Mouse (Mus musculus) liver, postnatal 0 days (tissue): ENCODE results near the gene Tspan18. TPM values are rescaled to one million over a fixed set of nuclear protein-coding genes. Genes with fewer than 3 reads are reported as not detected.

Experiments
- ATAC-seq: fragments of 200-750 bp; cut with Nextera tagmentation; 2 replicates; pipeline ENCODE4 v1.8.0; 2017; ENCODE audit warnings: mild to moderate bottlenecking, moderate library complexity
- DNase-seq: peaks from one replicate; pipeline ENCODE4 v3.0.0-alpha.2; 2016
- H3K27ac ChIP-seq: fragments of 300-500 bp; sonication (generic); 2 replicates; pipeline ENCODE4 v1.5.1; 2014; ENCODE audit warnings: antibody characterized with exemption, moderate library complexity, mild to moderate bottlenecking, low read depth
- H3K27me3 ChIP-seq: fragments of 300-500 bp; sonication (generic); 2 replicates; pipeline ENCODE4 v1.6.1; 2014; ENCODE audit warnings: low read length, control low read depth, mixed read lengths; ENCODE audit not compliant: insufficient read depth
- H3K36me3 ChIP-seq: fragments of 300-500 bp; sonication (generic); replicated peaks from 2 replicates; pipeline ENCODE4 v1.6.1; 2014; ENCODE audit warnings: mild to moderate bottlenecking, control low read depth, low read length, moderate library complexity, mixed read lengths; ENCODE audit not compliant: insufficient read depth
- H3K4me1 ChIP-seq: fragments of 300-500 bp; sonication (generic); 2 replicates; pipeline ENCODE4 v1.6.1; 2014; ENCODE audit warnings: antibody characterized with exemption, mild to moderate bottlenecking, control low read depth; ENCODE audit not compliant: insufficient read depth
- H3K4me2 ChIP-seq: fragments of 300-500 bp; sonication (generic); 2 replicates; pipeline ENCODE4 v1.6.1; 2014; ENCODE audit warnings: low read depth, mild to moderate bottlenecking, low read length, moderate library complexity, mixed read lengths
- H3K4me3 ChIP-seq: fragments of 300-500 bp; sonication (generic); 2 replicates; pipeline ENCODE4 v1.5.1; 2014; ENCODE audit warnings: low read depth, low read length
- H3K9ac ChIP-seq: fragments of 300-500 bp; sonication (generic); replicated peaks from 2 replicates; pipeline ENCODE4 v1.6.1; 2014; ENCODE audit warnings: mild to moderate bottlenecking, moderate library complexity
- H3K9me3 ChIP-seq: fragments of 300-500 bp; sonication (generic); 2 replicates; pipeline ENCODE4 v1.6.1; 2016; ENCODE audit warnings: mild to moderate bottlenecking, control low read depth, low read length, mixed read lengths
- CTCF ChIP-seq: sonication (generic); IDR thresholded peaks from 2 replicates; pipeline ENCODE4 v1.5.1; 2016; ENCODE audit warnings: antibody characterized with exemption, low read depth
- EP300 ChIP-seq: IDR thresholded peaks from 2 replicates; pipeline ENCODE4 v1.6.1; 2016; ENCODE audit warnings: antibody characterized with exemption, low read depth, mild to moderate bottlenecking
- WGBS: fragments of 180-500 bp; shearing (Covaris S2); extraction: QIAGEN DNeasy Blood & Tissue Kit; methylation state at CpG from one replicate; pipeline ENCODE4 v1.1.7; 2014; ENCODE audit not compliant: insufficient replicate concordance; 5-methylcytosine and 5-hydroxymethylcytosine counted together
- polyA plus RNA-seq: library from polyadenylated mRNA; unstranded; fragments of >200 nt; fragmentation: Nextera tagmentation; extraction: Ambion mirVana; gene quantifications from 2 replicates; pipeline ENCODE4 v1.2.1, GENCODE M21; 2015

Tspan18 gene
- polyA plus RNA-seq, 1 experiment from 2014 or later, result 2.6 TPM

GRCm38 (mm10) chr2:93320267-93320666, 14.0 kb downstream of the Tspan18 start:
- no peak overlapping the region for H3K4me3 ChIP-seq
- H3K4me2 ChIP-seq, result no peak overlapping the region
- H3K4me1 ChIP-seq, result no peaks in the 10 kb centered on the region
- no peaks in the 10 kb centered on the region for H3K27me3 ChIP-seq
- H3K9ac ChIP-seq, result no peak overlapping the region
- 76% methylated on average over 5 of the region's 5 CpGs for WGBS
- ATAC-seq (no peak), DNase-seq (no peak)
- no peaks in the 10 kb centered on the region for H3K36me3 ChIP-seq
- H3K9me3 ChIP-seq, result no peaks in the 10 kb centered on the region
- no peak overlapping the region for H3K27ac ChIP-seq
- TF ChIP-seq CTCF, result no peak
- TF ChIP-seq EP300, result no peak

DNA sequence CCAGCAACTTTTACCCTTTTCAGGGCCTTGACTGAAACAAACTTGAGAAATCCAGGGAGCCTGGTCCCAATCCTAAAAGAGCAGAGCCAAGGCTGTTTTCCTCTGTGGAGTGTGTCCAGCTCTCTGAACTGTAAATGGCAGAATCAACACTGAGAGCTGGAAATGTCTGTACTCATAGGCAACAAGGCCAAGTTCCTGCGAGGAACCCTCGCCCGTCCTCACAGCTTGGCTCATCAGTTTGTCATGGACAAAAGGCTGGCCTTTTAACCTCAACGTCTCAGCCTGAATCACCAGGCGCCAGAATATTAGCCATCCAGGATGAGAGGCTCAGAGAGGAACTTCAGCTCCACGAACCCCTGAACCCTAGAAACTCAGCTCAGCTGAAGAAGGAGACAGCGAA, 14.7 kb downstream of the Tspan18 start:
- no peak overlapping the region for H3K9ac ChIP-seq
- H3K27ac ChIP-seq, result no peak overlapping the region
- H3K4me2 ChIP-seq, result no peak overlapping the region
- ATAC-seq (no peak), DNase-seq (no peak)
- H3K4me1 ChIP-seq, result no peaks in the 10 kb centered on the region
- H3K27me3 ChIP-seq, result no peaks in the 10 kb centered on the region
- WGBS, result 62% methylated on average over 7 of the region's 7 CpGs
- no peaks in the 10 kb centered on the region for H3K9me3 ChIP-seq
- TF ChIP-seq CTCF, result no peak
- no peak overlapping the region for H3K4me3 ChIP-seq
- no peaks in the 10 kb centered on the region for H3K36me3 ChIP-seq

GRCm38 (mm10) chr2:93318781-93319349, 15.4 kb downstream of the Tspan18 start:
- DNase-seq (no peak), ATAC-seq (no peak)
- H3K27ac ChIP-seq, result no peak overlapping the region
- no peak for TF ChIP-seq EP300
- no peak for TF ChIP-seq CTCF
- no peak overlapping the region for H3K9ac ChIP-seq
- no peak overlapping the region for H3K4me2 ChIP-seq
- no peak overlapping the region for H3K4me3 ChIP-seq
- H3K27me3 ChIP-seq, result no peaks in the 10 kb centered on the region
- WGBS, result 83% methylated on average over 21 of the region's 21 CpGs
- H3K4me1 ChIP-seq, result no peaks in the 10 kb centered on the region
- no peaks in the 10 kb centered on the region for H3K36me3 ChIP-seq
- H3K9me3 ChIP-seq, result no peaks in the 10 kb centered on the region

DNA sequence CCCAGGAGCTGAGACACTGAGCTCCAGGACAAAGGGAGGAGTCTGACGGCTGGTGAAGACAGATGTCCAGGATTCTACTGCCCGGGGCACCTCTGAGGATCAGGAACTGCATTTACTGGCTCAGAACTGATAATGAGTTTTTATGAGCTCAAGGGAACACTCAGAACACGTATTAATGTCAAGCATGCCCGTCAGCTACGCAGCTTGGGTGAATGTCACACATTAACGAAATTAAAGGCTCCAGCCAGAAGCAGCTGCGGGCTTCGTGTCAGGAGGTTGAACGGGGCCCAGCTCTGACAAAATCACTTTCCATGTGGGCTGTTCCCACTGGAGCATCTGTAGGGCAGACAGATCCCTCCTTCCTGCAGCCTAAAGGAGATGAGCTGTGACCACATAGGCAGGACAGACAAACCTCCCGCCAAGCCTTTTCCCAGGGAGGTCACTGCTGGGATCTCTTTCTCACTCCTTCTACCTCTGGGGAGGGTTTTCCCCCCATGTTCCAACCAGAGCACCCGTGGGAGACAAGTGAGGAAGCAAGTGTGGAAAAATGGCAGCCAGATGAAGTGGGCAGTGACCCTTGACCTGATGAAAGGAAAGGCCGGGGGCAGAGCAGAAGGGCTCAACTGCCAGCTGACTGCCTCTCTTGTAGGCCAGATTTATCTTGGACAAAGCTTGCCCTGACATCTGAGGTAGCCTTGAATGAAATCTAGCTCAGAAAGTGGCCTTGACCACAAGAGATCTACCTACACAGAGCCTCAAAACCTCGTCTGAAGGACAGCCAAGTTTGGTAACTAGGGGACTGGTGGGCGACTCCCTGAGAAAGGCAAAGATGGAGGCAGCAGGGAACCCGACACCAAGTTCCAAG, 20.3 kb downstream of the Tspan18 start:
- no peaks in the 10 kb centered on the region for H3K27me3 ChIP-seq
- H3K27ac ChIP-seq, result no peak overlapping the region
- H3K4me1 ChIP-seq, result no peaks in the 10 kb centered on the region; the same call in 1 of the 2 replicates
- DNase-seq, result no peak
- H3K4me3 ChIP-seq, result no peak overlapping the region
- no peaks in the 10 kb centered on the region for H3K9me3 ChIP-seq
- TF ChIP-seq CTCF, result no peak
- no peak overlapping the region for H3K4me2 ChIP-seq
- no peak for ATAC-seq
- no peak overlapping the region for H3K9ac ChIP-seq
- H3K36me3 ChIP-seq, result no peaks in the 10 kb centered on the region
- WGBS, result 64% methylated on average over 15 of the region's 15 CpGs

GRCm38 (mm10) chr2:93312458-93312857, 21.8 kb downstream of the Tspan18 start:
- 48% methylated on average over 3 of the region's 3 CpGs for whole genome bisulfite sequencing
- H3K9ac ChIP-seq, result no peak overlapping the region
- DNase-seq (no peak), ATAC-seq (no peak)
- H3K27ac ChIP-seq, result no peak overlapping the region
- H3K36me3 ChIP-seq, result no peaks in the 10 kb centered on the region
- H3K27me3 ChIP-seq, result no peaks in the 10 kb centered on the region
- H3K4me2 ChIP-seq, result no peak overlapping the region
- H3K4me1 ChIP-seq, result no peaks in the 10 kb centered on the region; the same call in 1 of the 2 replicates
- H3K9me3 ChIP-seq, result no peaks in the 10 kb centered on the region
- no peak overlapping the region for H3K4me3 ChIP-seq
- TF ChIP-seq CTCF (no peak), EP300 (no peak)

GRCm38 (mm10) chr2:93309724-93310413, 24.4 kb downstream of the Tspan18 start:
- ATAC-seq (no peak), DNase-seq (no peak)
- Histone ChIP-seq H3K4me1 (no peaks in the 10 kb centered on the region; the same call in 1 of the 2 replicates), H3K9me3 (no peaks in the 10 kb centered on the region), H3K4me3 (no peak overlapping the region), H3K27ac (no peak overlapping the region), H3K36me3 (no peaks in the 10 kb centered on the region), H3K27me3 (no peaks in the 10 kb centered on the region), H3K4me2 (no peak overlapping the region), H3K9ac (no peak overlapping the region)
- TF ChIP-seq CTCF (no peak), EP300 (no peak)
- 72% methylated on average over 14 of the region's 14 CpGs for WGBS
